Mouse (Mus musculus): ENCODE data around the gene Tle4. TPM values are rescaled to one million over a fixed set of nuclear protein-coding genes. Genes with fewer than 3 reads are reported as not detected.

The Tle4 gene
- polyA plus RNA-seq, 1 experiment from 2014 or later: 35.5 TPM

DNA sequence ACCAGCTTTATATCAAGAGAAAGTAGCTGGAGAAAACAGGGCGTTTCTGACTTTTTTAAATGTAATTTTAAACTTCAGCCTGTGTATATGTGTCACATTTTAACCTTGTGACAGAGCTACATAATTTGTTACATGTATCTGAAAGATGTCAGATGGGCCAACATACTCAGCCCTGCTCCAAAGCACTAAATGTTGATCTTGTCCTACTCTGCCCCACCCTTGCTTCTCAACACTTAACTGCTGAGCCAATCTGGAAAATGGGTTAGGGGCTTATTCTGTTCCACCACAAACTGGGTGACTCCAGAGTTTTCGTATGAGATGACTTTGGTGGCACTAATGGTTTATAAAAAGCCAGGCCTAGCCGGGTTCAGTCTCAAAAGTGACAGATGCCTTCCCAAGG lies 2.5 kb upstream of the Tle4 start:
- Histone ChIP-seq H3K9me3 (no peaks in the 10 kb centered on the region), H3K4me1 (peaks cover 20% of the 10 kb centered on the region), H3K9ac (no peak overlapping the region), H3K27me3 (peaks cover 33% of the 10 kb centered on the region), H3K36me3 (replicated peaks) (no peaks in the 10 kb centered on the region), H3K4me2 (no peak overlapping the region), H3K4me3 (replicated peaks) (no peak overlapping the region), H3K27ac (no peak overlapping the region)
- 79% methylated on average over 3 of the region's 3 CpGs for WGBS
- ATAC-seq (ENCODE audit: low FRiP score): no peak

DNA sequence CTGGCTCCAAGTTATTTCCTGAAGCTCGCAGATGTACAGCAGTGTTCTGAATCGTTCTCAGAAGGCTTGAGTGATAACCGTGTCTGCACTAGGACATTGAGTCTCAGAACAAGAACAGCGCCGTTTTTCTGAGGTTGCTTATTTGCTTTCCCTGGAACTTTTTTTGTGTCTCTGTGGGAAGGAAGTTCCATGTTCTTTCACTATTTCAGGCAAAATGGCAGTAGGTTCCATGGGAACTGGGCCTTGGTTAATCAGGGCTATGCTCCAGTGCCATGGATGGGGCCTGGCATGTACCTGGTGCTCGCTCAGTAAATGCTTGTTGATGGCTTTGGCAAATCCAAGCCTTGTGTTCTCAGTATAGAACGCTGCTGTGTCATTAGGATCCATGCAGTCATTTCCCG lies 2.0 kb upstream of the Tle4 start:
- peaks cover 30% of the 10 kb centered on the region for H3K27me3 ChIP-seq
- H3K36me3 ChIP-seq (replicated peaks): no peaks in the 10 kb centered on the region
- ATAC-seq (ENCODE audit: low FRiP score): no peak
- 0 out of 2 replicates have a peak overlapping the region, but pooled peaks have one; percentile 63 for H3K4me2 ChIP-seq
- H3K9me3 ChIP-seq: no peaks in the 10 kb centered on the region
- H3K4me3 ChIP-seq (replicated peaks): no peak overlapping the region
- peaks cover 23% of the 10 kb centered on the region for H3K4me1 ChIP-seq
- no peak overlapping the region for H3K9ac ChIP-seq
- WGBS: 54% methylated on average over 8 of the region's 8 CpGs
- H3K27ac ChIP-seq: no peak overlapping the region

DNA sequence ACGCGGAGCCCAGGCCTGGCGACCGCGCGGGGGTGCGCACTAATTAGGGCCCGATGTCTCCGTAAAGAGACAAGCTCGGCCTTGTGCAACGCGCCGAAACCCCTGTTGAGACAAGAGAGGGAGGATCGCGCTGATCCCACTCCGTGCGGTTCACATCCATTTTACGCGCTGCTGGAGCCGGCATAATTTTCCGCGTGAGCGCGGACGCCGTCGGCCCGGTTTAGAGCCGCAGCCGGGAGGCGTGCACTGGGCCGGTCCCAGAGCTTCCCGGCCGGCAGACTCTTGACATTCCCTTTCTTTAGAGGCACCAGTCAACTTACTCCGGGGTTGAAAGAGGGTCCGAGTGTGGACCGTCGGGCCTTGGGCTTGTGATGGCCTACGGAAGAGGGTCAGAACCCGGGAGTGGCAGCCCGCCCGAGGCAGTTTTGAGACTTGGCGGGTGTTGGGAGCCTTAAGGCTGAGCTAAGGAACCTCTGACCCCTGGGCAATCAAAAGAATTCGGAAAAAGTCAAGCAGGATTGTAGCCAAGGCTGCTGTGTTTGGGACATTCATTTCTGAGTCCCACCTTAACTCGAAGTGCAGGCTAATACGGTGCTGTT lies 938 bp upstream of the Tle4 start:
- Histone ChIP-seq H3K4me3 (replicated peaks) (peak overlapping the region; percentile 45), H3K9ac (peak overlapping the region; percentile 53), H3K4me1 (peaks cover 29% of the 10 kb centered on the region), H3K36me3 (replicated peaks) (no peaks in the 10 kb centered on the region), H3K27me3 (peaks cover 21% of the 10 kb centered on the region), H3K27ac (peak overlapping the region; percentile 95), H3K9me3 (no peaks in the 10 kb centered on the region), H3K4me2 (peak overlapping the region; percentile 63)
- under 1% methylated on average over 46 of the region's 46 CpGs for WGBS
- peak; percentile 72 for ATAC-seq (ENCODE audit: low FRiP score)

- Histone ChIP-seq H3K4me1 (peaks cover 34% of the 10 kb centered on the region), H3K9me3 (no peaks in the 10 kb centered on the region), H3K4me3 (replicated peaks) (peak overlapping the region; percentile 86), H3K27me3 (peaks cover 12% of the 10 kb centered on the region), H3K4me2 (peak overlapping the region; percentile 61), H3K36me3 (replicated peaks) (no peaks in the 10 kb centered on the region), H3K9ac (peak overlapping the region; percentile 96), H3K27ac (peak overlapping the region; percentile 99)
- WGBS: under 1% methylated on average over 111 of the region's 120 CpGs
- peak; percentile 1; the same call in 1 of the 2 replicates for ATAC-seq (ENCODE audit: low FRiP score)
Observed at GRCm38 (mm10) chr19:14596941-14597916, 622 bp downstream of the Tle4 start.

GRCm38 (mm10) chr19:14596358-14596940 lies 1.4 kb downstream of the Tle4 start:
- Histone ChIP-seq H3K4me3 (replicated peaks) (peak overlapping the region; percentile 86), H3K36me3 (replicated peaks) (no peaks in the 10 kb centered on the region), H3K4me2 (peak overlapping the region; percentile 61), H3K9ac (peak overlapping the region; percentile 96), H3K27ac (peak overlapping the region; percentile 99), H3K27me3 (peaks cover 14% of the 10 kb centered on the region), H3K4me1 (peaks cover 39% of the 10 kb centered on the region), H3K9me3 (no peaks in the 10 kb centered on the region)
- no peak for ATAC-seq (ENCODE audit: low FRiP score)
- 0% methylated on average over 12 of the region's 12 CpGs for WGBS

GRCm38 (mm10) chr19:14595390-14595997 lies 2.4 kb downstream of the Tle4 start:
- Histone ChIP-seq H3K27ac (peak overlapping the region; percentile 51; the same call in 1 of the 2 replicates), H3K4me1 (peaks cover 39% of the 10 kb centered on the region), H3K4me3 (replicated peaks) (peak overlapping the region; percentile 86), H3K27me3 (peaks cover 7% of the 10 kb centered on the region), H3K9me3 (no peaks in the 10 kb centered on the region), H3K4me2 (peak overlapping the region; percentile 61), H3K36me3 (replicated peaks) (peaks cover 3% of the 10 kb centered on the region; the same call in 1 of the 2 replicates), H3K9ac (peak overlapping the region; percentile 44; the same call in 1 of the 2 replicates)
- no peak for ATAC-seq (ENCODE audit: low FRiP score)
- WGBS: 9% methylated on average over 11 of the region's 11 CpGs

- 0 out of 2 replicates have a peak, but pooled peaks cover 5% of the 10 kb centered on the region for H3K27me3 ChIP-seq
- H3K4me2 ChIP-seq: peak overlapping the region; percentile 61
- H3K36me3 ChIP-seq (replicated peaks): peaks cover 3% of the 10 kb centered on the region; the same call in 1 of the 2 replicates
- ATAC-seq (ENCODE audit: low FRiP score): no peak
- 46% methylated on average over 3 of the region's 3 CpGs for WGBS
- no peaks in the 10 kb centered on the region for H3K9me3 ChIP-seq
- peak overlapping the region; percentile 27; the same call in 1 of the 2 replicates for H3K9ac ChIP-seq
- peak overlapping the region; percentile 86 for H3K4me3 ChIP-seq (replicated peaks)
- H3K27ac ChIP-seq: no peak overlapping the region
- peaks cover 41% of the 10 kb centered on the region for H3K4me1 ChIP-seq
Observed at GRCm38 (mm10) chr19:14594537-14594936, 3.3 kb downstream of the Tle4 start.

GRCm38 (mm10) chr19:14591809-14592535 lies 5.9 kb downstream of the Tle4 start:
- H3K4me3 ChIP-seq (replicated peaks): peak overlapping the region; percentile 8; the same call in 1 of the 2 replicates
- peaks cover 50% of the 10 kb centered on the region for H3K4me1 ChIP-seq
- 45% methylated on average over 10 of the region's 10 CpGs for WGBS
- no peak overlapping the region for H3K9ac ChIP-seq
- H3K27ac ChIP-seq: no peak overlapping the region
- 0 out of 2 replicates have a peak, but pooled peaks cover 5% of the 10 kb centered on the region for H3K27me3 ChIP-seq
- H3K4me2 ChIP-seq: peak overlapping the region; percentile 35
- no peaks in the 10 kb centered on the region for H3K9me3 ChIP-seq
- ATAC-seq (ENCODE audit: low FRiP score): no peak
- H3K36me3 ChIP-seq (replicated peaks): peaks cover 3% of the 10 kb centered on the region; the same call in 1 of the 2 replicates

DNA sequence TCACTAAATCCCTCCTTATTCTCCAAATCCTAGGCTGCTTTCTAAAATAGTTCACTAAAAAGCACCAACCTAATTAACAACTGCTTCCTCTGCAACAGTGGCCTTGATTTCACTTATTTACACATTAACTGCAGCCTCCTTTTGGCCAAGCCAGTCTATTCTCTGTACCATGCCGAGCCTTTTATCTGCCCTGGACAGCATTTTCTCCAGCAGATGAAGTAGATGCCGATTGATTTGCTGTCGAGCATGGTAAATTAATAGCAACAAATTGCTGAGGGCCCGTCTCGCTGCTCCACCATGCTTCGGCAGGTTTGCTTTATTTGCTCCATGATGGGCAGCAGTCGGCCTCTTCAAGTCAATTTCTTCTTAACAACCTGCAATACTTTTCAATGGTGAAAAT lies 7.7 kb downstream of the Tle4 start:
- H3K9me3 ChIP-seq: no peaks in the 10 kb centered on the region
- peak overlapping the region; percentile 3; the same call in 1 of the 2 replicates for H3K4me2 ChIP-seq
- 18% methylated on average over 7 of the region's 7 CpGs for WGBS
- no peak overlapping the region for H3K4me3 ChIP-seq (replicated peaks)
- peaks cover 11% of the 10 kb centered on the region for H3K36me3 ChIP-seq (replicated peaks)
- H3K9ac ChIP-seq: no peak overlapping the region
- peaks cover 48% of the 10 kb centered on the region for H3K4me1 ChIP-seq
- H3K27ac ChIP-seq: no peak overlapping the region
- ATAC-seq (ENCODE audit: low FRiP score): peak; percentile 39; the same call in 1 of the 2 replicates
- H3K27me3 ChIP-seq: 0 out of 2 replicates have a peak, but pooled peaks cover 5% of the 10 kb centered on the region

GRCm38 (mm10) chr19:14588221-14589123 lies 9.4 kb downstream of the Tle4 start:
- no peak overlapping the region for H3K4me3 ChIP-seq (replicated peaks)
- H3K9me3 ChIP-seq: no peaks in the 10 kb centered on the region
- H3K9ac ChIP-seq: no peak overlapping the region
- no peak overlapping the region; the same call in 1 of the 2 replicates for H3K27ac ChIP-seq
- no peak for ATAC-seq (ENCODE audit: low FRiP score)
- WGBS: 46% methylated on average over 3 of the region's 3 CpGs
- 0 out of 2 replicates have a peak, but pooled peaks cover 5% of the 10 kb centered on the region for H3K27me3 ChIP-seq
- H3K4me2 ChIP-seq: 0 out of 2 replicates have a peak overlapping the region, but pooled peaks have one; percentile 8
- H3K4me1 ChIP-seq: peaks cover 41% of the 10 kb centered on the region
- H3K36me3 ChIP-seq (replicated peaks): peaks cover 11% of the 10 kb centered on the region
